ENCODE assay signal across 8 mouse cellular contexts in the genomic region with DNA sequence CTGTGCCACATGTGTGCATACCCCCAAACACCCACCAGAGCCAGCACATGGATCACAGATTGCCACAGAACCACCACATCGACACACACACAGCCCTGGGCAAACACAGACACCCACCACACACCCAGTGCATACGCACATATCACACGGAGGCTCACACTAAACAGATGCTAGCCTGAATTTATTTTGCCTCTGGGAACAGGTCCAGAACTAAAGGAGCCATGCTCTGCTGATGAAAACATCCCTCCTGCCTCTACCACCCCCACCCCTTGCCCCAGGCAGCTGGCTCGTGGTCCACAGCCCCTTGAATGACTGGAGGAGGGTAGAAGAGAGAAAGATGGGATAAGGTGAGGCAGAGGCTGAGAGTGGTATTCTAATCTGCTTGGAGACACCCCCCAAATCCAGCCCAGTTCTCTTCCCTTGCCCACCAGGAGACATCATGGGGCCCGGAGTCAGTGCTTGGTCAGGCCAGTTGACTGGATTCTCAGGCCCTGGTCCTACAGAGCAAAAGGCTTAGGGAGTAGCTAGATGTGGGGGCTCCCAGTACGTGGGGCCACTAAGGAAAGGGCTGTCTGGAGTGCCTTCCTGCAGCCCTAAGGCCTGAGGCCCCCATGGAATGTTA. TPM values are rescaled to one million over a fixed set of nuclear protein-coding genes. Genes with fewer than 3 reads are reported as not detected.
DNase-seq lines count a peak whose midpoint lies in the region; ATAC-seq and TF ChIP-seq lines count a peak whose summit lies in the region.

No protein-coding gene starts in this region.

- peak overlapping the region; percentile 61 for H3K9ac ChIP-seq in hindbrain, embryonic 13.5 days
- no peak overlapping the region; the same call in 1 of the 2 replicates for H3K9ac ChIP-seq in midbrain, embryonic 14.5 days (replicated peaks; ENCODE audit: low read length)

- ATAC-seq in hindbrain, embryonic 13.5 days (ENCODE audit: low FRiP score): no peak
- ATAC-seq in midbrain, embryonic 14.5 days (ENCODE audit: low FRiP score, low TSS enrichment): no peak

- H3K9me3 ChIP-seq in hindbrain, embryonic 13.5 days: no peaks in the 10 kb centered on the region
- no peaks in the 10 kb centered on the region for H3K9me3 ChIP-seq in midbrain, embryonic 14.5 days (ENCODE audit: control insufficient read depth, low read length)

- H3K4me1 ChIP-seq in cortical plate, adult 2 months (ENCODE audit: control insufficient read depth, insufficient read depth, low read length): peaks cover 16% of the 10 kb centered on the region
- H3K4me1 ChIP-seq in hindbrain, embryonic 13.5 days (replicated peaks): peaks cover 87% of the 10 kb centered on the region
- H3K4me1 ChIP-seq in midbrain, embryonic 14.5 days (ENCODE audit: control insufficient read depth, insufficient read depth, low read length): peaks cover 54% of the 10 kb centered on the region

- TF ChIP-seq POLR2A in cortical plate, adult 2 months (IDR thresholded peaks at IDR 0.05; ENCODE audit: extremely low read depth, insufficient read depth, low read length): no peak

- DNase-seq in layer of hippocampus, adult 11-12 months (ENCODE audit: low spot score): peak; percentile 58
- DNase-seq in layer of hippocampus, adult 8-10 months (ENCODE audit: low spot score in 2 of 2): no peak
- no peak for DNase-seq in midbrain, embryonic 14.5 days
- DNase-seq in adrenal gland, adult 18-20 months (ENCODE audit: low spot score in 2 of 2): no peak
- DNase-seq in lung, adult 18-20 months: no peak
- no peak for DNase-seq in cerebellum, adult 11 months

- 54% methylated on average over 6 of the region's 6 CpGs for WGBS in hindbrain, embryonic 13.5 days
- 46% methylated on average over 6 of the region's 6 CpGs for WGBS in midbrain, embryonic 14.5 days

- H3K4me3 ChIP-seq in cortical plate, adult 2 months (ENCODE audit: insufficient read depth, low read length): no peak overlapping the region; the same call in 1 of the 2 replicates
- peak overlapping the region; percentile 89 for H3K4me3 ChIP-seq in hindbrain, embryonic 13.5 days
- no peak overlapping the region for H3K4me3 ChIP-seq in midbrain, embryonic 14.5 days (replicated peaks; ENCODE audit: low read depth, low read length)

- no peak for TF ChIP-seq CTCF in cortical plate, adult 2 months (IDR thresholded peaks at IDR 0.05; ENCODE audit: extremely low read depth, insufficient read depth, low read length)

- peaks cover 5% of the 10 kb centered on the region for H3K36me3 ChIP-seq in hindbrain, embryonic 13.5 days
- 0 out of 2 replicates have a peak, but pooled peaks cover 2% of the 10 kb centered on the region for H3K36me3 ChIP-seq in midbrain, embryonic 14.5 days (ENCODE audit: control insufficient read depth, insufficient read depth, low read length)

- peak overlapping the region; percentile 47; the same call in 1 of the 2 replicates for H3K27ac ChIP-seq in cortical plate, adult 2 months (ENCODE audit: insufficient read depth, low read length)
- H3K27ac ChIP-seq in hindbrain, embryonic 13.5 days: peak overlapping the region; percentile 98
- H3K27ac ChIP-seq in midbrain, embryonic 14.5 days (replicated peaks; ENCODE audit: low read depth, low read length): peak overlapping the region; percentile 16; the same call in 1 of the 2 replicates

- peak overlapping the region; percentile 72 for H3K4me2 ChIP-seq in hindbrain, embryonic 13.5 days
- H3K4me2 ChIP-seq in midbrain, embryonic 14.5 days (ENCODE audit: low read length): peak overlapping the region; percentile 71

- 0 out of 2 replicates have a peak, but pooled peaks cover 4% of the 10 kb centered on the region for H3K27me3 ChIP-seq in hindbrain, embryonic 13.5 days
- no peaks in the 10 kb centered on the region for H3K27me3 ChIP-seq in midbrain, embryonic 14.5 days (ENCODE audit: control insufficient read depth, insufficient read depth, low read length)

RNA-seq across cellular contexts. Expression of a gene that starts 16.0 kb away (rescaled TPM):
- 10 to 100 TPM; 28.0 to 41.5 (median 34.1) TPM for total RNA-seq in layer of hippocampus, adult 8-10 months (2022)
- polyA plus RNA-seq in cortical plate, adult 2 months (2012; rRNA removed): 64.7 and 73.9 TPM in 2 replicates
- polyA plus RNA-seq in hindbrain, embryonic 13.5 days (2015; fragmentation: Nextera tagmentation; extraction: Ambion mirVana): 27.9 and 28.1 TPM in 2 replicates
- 29.8 and 30.5 TPM in 2 replicates for polyA plus RNA-seq in midbrain, embryonic 14.5 days (2014; fragmentation: Nextera tagmentation; extraction: Ambion mirVana)
- 10 to 100 TPM; 29.7 to 55.2 TPM for total RNA-seq in adrenal gland, adult 18-20 months (2021)

RNA-seq across cellular contexts. Expression of a gene that starts 50.0 kb away (rescaled TPM):
- 100 to 1,000 TPM; 131 to 151 (median 146) TPM for total RNA-seq in layer of hippocampus, adult 8-10 months (2022)
- 140 and 155 TPM in 2 replicates for polyA plus RNA-seq in cortical plate, adult 2 months (2012; rRNA removed)
- 59.8 and 62.9 TPM in 2 replicates for polyA plus RNA-seq in hindbrain, embryonic 13.5 days (2015; fragmentation: Nextera tagmentation; extraction: Ambion mirVana)
- polyA plus RNA-seq in midbrain, embryonic 14.5 days (2014; fragmentation: Nextera tagmentation; extraction: Ambion mirVana): 72.9 and 100 TPM in 2 replicates
- total RNA-seq in adrenal gland, adult 18-20 months (2021): 100 to 1,000 TPM; 114 to 139 TPM

Comparison
In these comparisons a context has a peak if more than half of its experiments do, and no peak if none do; other contexts are left out.
1. H3K27ac ChIP-seq: peak in every context shown above with its lines; median percentile 98 in hindbrain, embryonic 13.5 days; 47 in cortical plate, adult 2 months; 16 in midbrain, embryonic 14.5 days.